Mouse (Mus musculus) right cerebral cortex, postnatal 4 days (tissue): Measurements from ENCODE around the gene Hoxc11.

Source experiments
- DNase-seq: peaks from one replicate; pipeline ENCODE4 v3.0.0-alpha.2; 2022

Gene Hoxc11

GRCm38 (mm10) chr15:102954192-102955006, at the start of gene Hoxc11:
Hoxc11 (plus strand) TSS chr15:102954427.
- DNase-seq: no peak

GRCm38 (mm10) chr15:102904946-102905345, 49.3 kb upstream of the Hoxc11 start:
- DNase-seq: no peak

- no peak for DNase-seq
Measured at GRCm38 (mm10) chr15:102909536-102909935, 44.7 kb upstream of the Hoxc11 start.

DNA sequence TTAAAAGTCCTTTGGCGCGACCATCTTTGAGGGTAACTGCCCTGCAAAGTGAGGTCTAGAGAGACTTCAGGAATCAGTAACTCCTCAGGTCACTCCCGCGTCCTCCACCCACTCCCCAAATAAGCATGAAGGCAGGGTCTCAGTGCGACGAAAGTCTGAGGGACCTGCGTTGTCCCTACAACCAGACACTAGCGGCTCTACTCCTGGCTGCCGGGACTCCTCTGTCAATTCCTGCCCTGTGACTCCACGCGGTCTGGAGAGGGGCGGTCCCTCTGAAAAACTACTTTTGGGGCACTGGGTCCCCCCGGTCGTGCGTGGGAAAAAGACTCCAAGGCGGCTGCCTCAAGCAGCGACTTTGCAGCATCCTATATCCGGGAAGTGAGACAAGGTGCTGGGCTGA, 44.2 kb upstream of the Hoxc11 start:
- no peak for DNase-seq

DNA sequence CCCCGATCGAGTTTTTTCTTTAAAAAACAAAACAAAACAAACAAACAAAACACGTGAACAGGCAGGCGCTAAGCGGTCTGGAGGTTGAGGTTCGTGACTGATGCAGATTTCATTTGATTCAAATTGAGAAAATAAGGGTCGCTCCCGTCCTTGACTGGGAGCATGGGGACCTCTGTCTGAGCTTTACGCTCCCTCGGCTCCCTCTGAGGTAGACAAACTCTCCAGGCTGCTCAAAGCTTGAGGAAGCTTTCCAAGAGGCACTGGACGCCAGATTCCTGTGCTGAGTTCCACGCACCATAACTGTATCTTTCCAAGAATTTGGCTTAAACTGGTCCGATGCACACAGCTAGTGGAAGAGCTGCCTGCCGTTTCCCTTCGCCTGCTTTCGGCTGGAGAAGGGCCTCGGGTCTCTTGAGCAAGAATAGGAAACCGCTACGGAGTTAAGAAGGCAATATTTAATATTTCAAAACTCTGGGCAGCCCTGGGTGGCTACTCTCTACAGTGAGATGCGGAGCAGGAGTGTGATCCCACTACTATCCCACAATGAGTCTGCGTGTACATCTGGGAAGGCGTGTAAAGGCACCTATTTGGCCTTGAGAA, 43.6 kb upstream of the Hoxc11 start:
- no peak for DNase-seq

- DNase-seq: no peak
Measured at GRCm38 (mm10) chr15:102913038-102913585, 41.1 kb upstream of the Hoxc11 start.

- DNase-seq: no peak
Measured at GRCm38 (mm10) chr15:102917972-102918572, 36.2 kb upstream of the Hoxc11 start.

GRCm38 (mm10) chr15:102918611-102919265, 35.5 kb upstream of the Hoxc11 start:
- no peak for DNase-seq

DNA sequence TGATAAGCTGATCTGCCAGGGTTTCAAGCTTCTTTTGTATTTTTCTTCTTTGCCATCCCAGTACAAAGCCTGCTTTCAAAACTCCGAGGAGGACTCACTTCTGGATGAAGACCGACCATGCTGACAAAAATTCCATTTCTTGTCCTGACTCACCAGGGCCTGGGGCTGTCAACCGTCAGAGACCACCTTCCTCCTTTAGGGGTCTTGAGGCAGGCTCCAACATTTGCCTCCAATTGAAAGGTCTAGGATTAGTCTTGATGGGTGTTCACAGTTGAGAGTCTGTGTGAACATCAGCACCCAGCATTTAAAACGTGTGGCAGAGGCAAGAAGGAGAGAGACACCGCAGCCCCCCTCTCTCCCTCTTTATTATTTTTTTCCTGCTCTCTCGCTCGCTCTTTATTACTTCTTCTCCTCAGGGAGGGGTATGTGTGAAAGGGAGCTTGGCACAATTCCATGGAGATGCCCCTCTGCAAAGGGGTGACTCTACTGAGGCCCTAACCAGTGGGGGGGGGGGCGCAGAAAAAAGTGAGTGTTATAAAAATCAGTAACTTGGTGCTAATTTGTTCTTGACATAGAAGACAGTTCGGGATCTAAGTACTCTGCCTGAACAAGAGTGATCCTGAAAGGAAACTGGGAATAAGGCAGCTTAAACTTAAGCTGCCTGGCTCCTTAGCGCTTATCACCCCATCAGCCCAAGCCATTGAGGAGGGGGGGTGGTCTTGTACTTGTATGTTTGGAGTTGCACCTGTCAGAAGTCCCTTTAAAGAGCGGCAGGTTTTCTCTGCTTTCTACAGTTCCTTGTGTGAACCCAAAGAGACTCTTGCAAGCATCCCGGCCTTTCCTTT, 34.7 kb upstream of the Hoxc11 start:
- DNase-seq: no peak

DNA sequence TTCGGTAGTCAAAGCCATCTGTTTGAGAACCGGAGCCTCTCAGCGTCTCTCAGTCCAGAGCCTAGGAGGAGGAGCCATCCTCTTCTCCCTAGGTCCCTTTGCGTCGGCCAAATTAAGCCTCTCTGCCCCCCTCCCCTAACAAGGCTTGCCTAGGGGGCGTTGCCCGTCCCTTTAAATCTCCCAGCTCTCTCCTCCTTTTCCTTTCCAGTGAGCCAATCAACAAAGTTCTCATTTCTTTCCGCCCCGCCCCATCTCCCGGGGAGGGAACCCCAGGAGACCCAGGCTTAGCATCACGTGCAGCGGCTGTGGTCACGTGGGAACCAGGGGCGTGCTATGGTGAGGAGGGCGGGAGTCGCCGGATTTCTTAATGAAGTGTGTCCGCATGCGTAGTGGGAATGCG, 33.6 kb upstream of the Hoxc11 start:
- DNase-seq: no peak

- no peak for DNase-seq
Measured at GRCm38 (mm10) chr15:102921053-102922011, 32.9 kb upstream of the Hoxc11 start, which contains the start of gene Hoxc13. Hoxc13 (plus strand) TSS chr15:102921103.

GRCm38 (mm10) chr15:102922012-102922362, 32.2 kb upstream of the Hoxc11 start:
- DNase-seq: no peak

- no peak for DNase-seq
Measured at GRCm38 (mm10) chr15:102922636-102923500, 31.4 kb upstream of the Hoxc11 start.

DNA sequence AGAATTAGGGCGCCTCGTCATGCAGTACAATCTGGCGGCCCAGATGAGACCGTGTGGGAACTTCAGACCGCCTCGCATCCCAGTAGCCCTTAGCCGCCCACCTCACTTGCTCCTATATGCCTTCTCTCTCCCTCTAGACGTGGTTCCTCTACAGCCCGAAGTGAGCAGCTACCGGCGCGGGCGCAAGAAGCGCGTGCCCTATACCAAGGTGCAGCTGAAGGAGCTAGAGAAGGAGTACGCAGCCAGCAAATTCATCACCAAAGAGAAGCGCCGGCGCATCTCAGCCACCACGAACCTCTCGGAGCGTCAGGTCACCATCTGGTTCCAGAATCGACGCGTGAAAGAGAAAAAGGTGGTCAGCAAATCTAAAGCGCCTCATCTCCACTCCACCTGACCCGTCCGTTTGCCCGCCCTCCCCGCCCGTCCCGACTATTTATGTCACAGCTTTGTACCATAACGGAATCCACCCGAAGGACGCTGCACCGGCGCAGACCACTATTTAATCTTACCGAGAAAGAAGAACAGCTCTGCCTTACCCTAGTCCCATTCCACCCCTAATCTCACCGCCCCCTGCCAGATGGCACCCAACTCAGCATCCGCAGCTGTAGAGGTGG, 27.1 kb upstream of the Hoxc11 start:
- DNase-seq: no peak

- DNase-seq: no peak
Measured at GRCm38 (mm10) chr15:102931706-102932358, 22.4 kb upstream of the Hoxc11 start.

GRCm38 (mm10) chr15:102934438-102934837, 19.8 kb upstream of the Hoxc11 start:
- no peak for DNase-seq

- DNase-seq: no peak
Measured at GRCm38 (mm10) chr15:102934897-102935296, 19.3 kb upstream of the Hoxc11 start.

- DNase-seq: no peak
Measured at GRCm38 (mm10) chr15:102936279-102936972, 17.8 kb upstream of the Hoxc11 start, which contains the start of gene Hoxc12. Hoxc12 (plus strand) TSS chr15:102936757.
